Mouse (Mus musculus): ENCODE measurements around the gene Metap2. TPM values are rescaled to one million over a fixed set of nuclear protein-coding genes. Genes with fewer than 3 reads are reported as not detected.

Metap2 gene
- 100 to 1,000 TPM; 156 to 171 TPM for total RNA-seq (2021)
- polyA plus RNA-seq (2012; rRNA removed) = 24.1 and 36.3 TPM in 2 replicates
- long read RNA-seq, full-length matches to known transcripts = 181 of 206 reads
- long read RNA-seq, partial matches to known transcripts = 4 of 206 reads
- long read RNA-seq, other reads (novel, unspliced or antisense) = 21 of 206 reads

DNA sequence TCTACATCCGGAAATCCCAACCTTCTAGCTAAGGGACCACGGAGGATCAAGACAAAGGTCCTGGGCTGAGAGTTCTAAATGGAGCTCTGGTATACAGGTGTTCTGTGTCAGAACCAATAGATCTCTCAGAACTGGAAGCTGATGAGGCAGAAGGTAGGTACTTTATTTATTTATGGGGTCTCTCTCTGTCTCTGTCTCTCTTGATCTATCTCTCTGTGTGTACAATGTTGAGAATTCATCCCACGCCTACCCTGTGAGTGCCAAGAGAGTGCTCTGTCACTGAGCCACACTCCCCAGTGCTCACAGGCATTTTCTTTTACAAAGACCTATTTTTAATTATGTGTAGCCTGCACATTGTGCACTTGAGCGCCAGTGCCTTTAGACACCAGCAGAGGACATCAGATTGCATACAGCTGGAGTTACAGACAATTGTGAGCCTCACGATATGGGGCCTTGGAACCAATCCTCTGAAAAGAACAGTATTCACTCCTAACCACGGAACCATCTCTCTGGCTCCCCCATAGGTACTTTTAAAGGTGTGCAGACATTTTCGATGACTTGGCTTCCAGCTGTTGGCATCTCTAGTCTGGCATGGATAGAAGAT, at the start of gene Metap2:
TSS of gene Metap2 (minus strand) at position 51 of the 604 bp plus-strand sequence.
- DNase-seq = no peak

DNA sequence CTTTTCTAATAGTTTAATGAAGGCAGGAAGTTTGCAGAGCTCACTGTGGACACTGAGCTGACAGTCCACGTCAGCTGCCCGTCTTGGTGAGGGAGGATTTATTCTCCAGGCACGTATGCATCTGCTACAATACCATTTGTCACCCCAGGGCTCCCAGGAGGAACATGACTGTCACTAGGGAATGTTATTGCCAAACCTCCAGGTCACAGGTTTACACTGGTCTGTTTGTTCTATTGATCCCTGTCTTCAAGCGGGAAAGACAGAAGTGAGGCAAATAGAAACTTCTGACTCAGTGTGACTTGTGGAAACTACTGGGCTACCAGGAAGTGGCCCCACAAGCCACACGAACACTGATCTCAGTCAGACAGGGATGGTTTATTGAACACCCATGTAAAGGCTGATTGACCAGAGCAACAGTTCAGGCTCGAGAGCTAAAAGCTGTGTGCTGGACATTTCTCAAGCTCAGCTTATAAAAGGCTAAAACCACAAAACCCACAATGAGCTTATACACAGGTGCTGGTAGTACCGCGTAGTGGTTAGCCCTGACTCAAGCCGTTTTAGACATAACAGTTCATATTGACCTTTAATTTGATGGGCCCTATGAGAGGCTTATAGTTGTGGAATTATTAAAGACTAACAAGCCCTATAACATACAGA, 49.1 kb upstream of the Metap2 start:
- DNase-seq = no peak

DNA sequence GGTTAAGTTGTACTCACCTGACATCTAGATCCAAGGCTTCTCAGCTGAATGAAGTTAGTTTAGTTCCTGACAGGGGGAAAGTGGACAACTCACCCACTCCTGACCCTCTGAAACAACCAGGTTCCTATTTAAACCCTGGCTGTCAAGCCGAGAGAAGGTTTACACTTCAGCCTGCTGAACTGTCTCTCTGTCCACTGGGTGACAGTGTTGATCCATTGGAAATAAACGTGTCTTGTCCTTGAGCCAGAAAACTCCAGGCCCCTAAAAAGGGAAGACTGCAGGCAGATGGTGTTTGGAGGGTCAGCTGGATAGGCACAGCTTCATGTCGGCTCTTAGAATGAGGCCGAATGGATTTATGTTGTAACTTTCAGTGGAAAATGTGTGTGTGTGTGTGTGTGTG, 48.5 kb upstream of the Metap2 start:
- peak; percentile 48 for DNase-seq

DNA sequence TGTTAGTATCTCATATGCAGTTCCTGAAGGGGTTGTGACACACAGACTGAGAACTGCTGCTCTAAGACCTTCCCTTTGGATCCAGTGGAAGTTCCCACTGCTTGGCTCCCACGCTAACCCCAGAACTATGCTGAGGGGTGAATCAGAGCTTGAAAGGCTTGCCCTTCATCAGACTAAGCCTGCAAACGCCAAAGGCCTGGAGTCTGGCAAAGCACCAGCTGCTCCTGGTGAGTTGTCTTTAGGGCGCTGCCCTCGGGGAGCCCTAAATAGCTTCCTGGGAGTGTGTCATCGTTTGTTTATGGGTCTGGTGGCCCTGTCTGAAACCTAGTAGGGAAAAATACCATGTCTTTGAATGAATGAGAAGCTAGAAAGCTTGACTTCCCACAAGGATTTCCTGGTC, 47.3 kb upstream of the Metap2 start:
- DNase-seq = peak; percentile 91

DNA sequence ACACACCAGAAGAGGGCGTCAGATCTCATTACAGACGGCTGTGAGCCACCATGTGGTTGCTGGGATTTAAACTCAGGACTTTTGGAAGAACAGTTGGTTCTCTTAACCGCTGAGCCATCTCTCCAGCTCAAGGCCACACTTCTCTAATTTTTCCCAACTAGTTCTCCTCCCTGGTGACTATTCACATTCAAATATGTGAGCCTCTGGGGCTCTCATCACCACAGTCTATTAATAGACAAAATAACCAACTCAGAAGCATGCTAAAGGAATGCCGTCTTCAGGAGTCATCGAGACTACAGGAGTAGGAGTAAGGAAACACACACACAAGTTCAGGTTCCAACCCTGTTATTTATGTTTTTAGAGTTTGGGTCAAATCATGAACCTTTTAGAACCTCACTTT, 43.4 kb upstream of the Metap2 start:
- no peak for DNase-seq

DNA sequence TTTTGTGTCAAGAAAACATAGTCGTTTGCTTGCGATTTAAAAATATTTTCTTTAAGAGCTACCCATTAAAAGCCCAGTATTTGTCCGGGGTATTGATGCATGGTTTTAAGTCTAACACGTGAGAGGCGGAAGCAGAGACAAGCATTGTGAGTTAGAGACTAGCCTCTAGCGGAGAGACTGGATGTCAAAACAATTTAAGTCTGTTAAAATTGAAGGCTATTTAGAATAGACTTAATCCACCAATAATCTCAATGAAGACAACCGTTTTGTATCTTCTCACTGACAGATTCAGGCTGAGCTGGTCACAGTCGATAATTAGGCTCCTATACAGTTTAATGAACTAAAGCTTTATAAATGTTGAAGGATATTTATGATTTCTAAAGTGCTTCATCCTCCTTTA, 42.8 kb upstream of the Metap2 start:
- no peak for DNase-seq

DNA sequence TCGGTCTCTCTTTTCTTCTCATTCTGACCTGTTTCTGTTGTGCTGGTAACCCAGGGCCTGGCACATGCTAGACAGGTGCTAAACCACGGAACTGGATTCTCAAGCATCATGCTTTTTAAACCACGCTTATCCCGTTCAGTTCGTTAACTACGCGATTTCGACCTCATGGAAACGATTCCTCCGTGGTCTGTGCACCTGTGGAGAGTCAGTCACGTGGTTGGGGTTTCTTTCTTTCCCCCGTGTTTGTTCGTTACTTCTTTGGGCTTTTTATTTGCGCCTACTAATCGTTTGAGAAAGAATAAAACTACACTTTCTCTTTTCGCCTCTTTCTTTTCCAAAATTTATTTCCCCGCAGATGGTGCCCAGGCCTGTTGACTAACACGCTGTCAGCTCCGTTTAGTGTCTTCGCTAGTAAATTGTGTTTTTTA, 42.0 kb upstream of the Metap2 start:
- DNase-seq = no peak

DNA sequence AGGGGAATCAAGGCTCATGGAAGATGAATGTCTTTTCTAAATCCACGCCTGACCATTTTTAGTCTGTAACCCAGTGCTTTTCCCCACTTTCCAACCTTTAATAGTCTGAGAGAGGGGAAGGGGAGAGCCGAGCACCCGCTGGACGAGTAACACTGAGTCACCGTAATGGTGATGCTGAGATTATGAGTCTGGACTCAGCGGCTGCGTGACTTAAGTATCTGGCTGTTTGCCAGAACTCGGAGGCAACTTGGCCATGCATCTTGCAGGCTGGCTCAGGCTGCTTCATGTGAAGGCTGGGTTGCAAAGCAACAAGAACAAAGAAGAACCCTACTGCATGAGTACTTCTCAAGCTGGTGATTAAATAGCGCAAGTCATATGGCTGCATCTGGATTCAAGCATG, 37.1 kb upstream of the Metap2 start:
- peak; percentile 85 for DNase-seq

DNA sequence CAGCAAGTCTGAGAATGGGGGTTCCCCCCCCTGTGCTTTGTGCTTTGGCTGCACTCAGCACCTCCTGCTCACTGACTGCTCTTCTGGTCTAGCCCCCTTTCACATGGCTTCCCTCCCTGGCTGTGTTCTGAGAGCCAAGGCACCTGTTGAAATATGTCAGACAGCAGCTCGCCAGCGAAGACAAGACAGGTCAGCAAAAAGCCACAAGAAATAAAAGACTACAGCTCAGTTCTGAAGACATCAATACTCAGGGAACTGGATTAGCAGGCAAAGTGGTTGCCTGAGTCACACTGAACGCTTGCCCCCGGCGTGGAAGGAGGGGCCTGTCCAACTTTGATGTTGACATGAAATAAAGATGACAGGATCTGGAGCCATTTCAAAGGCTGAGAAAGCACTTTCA, 36.0 kb upstream of the Metap2 start:
- DNase-seq = peak; percentile 87

DNA sequence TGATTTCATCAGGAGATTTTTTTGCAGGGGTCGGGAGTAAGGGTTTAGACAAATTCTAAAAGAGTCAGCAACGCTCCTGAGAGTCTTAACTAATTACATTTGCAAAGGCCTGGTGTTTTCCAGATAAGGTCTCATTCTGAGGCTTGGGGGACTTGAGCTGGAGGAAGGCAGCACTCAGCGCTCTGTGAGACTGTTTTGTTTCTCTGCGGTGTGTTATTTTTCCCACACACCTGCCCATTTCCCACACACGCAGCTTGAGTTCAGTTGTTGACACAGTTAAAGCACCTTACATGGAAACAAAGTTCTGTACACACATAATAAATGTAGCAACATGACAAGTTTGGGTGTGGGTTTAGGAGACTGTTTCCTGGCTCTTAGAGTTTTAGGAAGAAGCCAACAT, 35.1 kb upstream of the Metap2 start:
- no peak for DNase-seq

DNA sequence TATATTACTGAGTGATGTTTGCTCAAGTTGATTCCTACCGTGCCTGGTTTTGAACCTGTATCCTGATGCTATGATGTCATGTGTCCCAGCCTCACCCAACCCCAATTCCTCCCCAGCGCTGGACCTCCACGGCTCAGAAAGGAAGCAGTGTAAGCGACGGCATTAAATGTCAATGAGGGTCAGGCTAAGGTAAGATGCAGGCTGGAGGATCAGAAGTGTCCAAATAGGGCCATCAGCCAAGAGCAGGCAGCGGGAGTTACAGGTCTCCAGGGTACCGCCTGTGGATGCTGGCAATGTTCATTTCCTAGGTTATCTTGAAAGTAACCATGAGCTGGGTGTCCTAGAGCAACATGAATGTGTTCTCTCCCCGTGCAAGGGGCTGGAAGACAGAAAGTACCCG, 34.5 kb upstream of the Metap2 start:
- DNase-seq = no peak

DNA sequence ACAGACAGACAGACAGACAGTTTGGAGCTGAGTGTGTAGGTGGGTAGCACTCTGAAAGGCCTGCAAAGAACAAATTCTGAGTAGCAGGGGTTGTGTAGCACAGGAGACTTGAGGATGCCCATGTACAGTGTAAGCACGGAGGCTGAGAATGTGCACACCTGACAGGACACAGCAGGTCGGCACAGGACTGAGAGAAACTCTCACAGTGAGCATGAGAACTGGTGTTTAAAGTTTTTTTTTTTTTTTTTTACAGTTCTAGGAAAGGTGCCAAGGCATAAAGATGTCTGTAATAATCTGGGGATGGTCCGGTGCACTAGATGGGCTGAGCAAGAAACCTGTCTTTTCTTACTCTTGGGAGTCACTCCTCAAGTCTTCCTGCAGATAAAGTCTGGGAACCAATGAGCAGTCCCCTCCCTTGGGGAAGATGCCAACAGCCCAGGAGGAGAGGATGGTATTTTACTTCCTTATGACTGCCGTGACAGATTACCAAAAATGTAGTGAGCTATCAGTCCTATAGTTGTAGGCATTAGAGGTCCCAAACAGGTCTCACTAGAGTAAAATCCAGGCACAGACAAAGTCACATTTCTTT, 33.4 kb upstream of the Metap2 start:
- no peak for DNase-seq

DNA sequence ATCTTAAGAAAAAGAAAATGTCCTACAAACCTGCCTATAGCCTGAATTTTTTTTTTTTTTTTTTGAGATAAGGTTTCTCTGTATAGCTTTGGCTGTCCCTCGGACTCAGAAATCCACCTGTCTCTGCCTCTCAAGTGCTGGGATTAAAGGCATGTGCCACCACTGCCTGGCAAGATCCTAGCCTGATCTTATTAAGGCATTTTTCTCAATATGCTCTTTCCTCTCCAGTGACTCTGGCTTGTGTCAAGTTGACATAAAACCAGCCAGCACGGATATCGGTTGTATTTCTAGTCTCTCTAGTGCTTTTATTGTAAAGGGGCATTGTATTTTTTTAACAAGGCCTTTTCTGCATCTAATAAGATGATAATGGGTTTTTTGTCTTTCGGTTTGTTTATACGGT, 27.8 kb upstream of the Metap2 start:
- DNase-seq = no peak

DNA sequence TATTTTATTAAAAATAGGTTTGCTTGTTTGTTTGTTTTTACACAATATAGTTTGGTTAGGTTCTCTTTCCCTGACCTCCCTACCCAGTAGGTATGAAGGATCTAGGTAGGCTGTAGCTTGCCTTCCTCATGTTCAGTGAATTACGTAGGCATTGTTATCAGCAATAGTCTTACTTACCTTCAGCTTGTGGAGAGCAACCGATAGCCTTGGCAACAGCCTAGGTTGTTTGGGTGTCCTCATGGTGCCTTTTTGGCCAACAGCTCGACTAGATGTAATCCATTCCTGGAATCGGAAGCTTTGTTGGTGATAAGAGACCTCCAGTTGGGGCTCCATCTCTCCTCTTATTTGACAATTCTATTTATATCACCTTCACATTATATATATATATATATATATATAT, 24.3 kb upstream of the Metap2 start:
- no peak for DNase-seq

DNA sequence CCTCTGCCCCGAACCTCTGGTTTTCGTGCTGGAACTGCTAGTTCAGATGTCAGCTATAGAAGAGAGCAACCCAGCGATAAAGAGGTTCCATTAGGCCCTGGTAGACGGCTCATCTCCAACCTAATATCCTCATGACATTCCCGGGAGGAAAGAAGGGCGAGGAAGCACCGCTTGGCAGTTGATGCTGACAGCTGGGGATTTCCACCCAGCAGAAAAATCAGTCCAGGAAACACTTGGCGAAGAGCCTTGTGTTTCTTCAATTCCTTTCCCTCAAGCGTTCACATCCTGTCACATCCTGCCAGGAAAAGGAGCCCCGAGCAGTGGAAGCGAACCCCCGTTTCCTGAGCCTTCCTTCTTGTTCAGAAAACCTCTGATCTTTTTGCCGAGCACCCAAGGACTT, 22.3 kb upstream of the Metap2 start:
- peak; percentile 37 for DNase-seq

DNA sequence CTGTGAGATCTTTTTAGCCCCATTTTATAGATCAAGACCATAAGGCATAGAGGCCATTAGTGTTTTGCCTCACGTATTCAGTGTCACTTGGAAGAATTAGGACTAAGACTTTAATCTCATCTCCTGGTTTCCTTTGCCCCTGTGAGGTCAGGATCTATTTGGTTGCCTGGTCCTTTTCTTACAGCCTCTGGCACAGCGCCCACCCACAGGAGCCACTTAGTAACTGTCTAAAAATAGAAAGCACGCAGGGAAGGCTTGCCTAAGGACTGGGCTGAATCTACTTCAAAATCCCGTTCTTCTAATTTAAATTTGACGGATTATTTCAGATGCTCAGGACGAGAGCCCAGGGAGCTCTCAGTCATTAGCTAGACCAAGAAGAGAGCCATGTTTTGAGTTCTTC, 21.8 kb upstream of the Metap2 start:
- DNase-seq = peak; percentile 56

DNA sequence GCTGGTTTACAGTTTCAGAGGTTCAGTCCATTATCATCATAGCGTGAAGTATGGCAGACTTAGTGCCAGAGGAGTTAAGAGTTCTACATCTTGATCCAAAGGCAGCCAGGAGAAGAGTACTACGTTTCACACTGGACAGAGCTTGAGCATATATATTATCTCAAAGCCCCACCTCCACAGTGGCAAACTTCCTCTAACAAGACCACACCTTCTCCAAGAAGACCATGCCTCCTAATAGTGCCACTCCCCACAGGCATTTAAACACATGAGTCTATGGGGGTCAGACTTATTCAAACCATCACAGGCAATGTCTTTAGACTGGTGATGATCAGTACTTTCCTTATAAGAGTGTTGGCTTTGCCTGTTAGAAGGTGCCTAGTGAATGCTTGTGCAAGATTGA, 21.2 kb upstream of the Metap2 start:
- no peak for DNase-seq

DNA sequence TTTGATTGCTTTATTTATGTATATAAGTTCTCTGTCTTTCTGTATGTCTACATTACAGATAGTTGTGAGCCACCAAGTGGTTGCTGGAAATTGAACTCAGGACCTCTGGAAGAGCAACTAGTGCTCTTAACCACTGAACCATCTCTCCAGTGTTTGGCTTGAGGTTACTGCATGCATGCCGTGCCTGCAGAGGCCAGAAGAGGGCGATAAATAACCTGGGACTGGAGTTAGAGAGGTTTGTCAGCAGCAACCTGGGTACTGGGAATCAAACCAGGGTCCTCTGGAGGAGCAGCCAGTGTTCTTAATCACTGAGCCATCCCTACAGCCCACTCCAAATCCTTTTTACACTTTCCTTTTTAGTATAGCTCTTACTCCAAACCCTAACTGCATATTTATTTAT, 19.9 kb upstream of the Metap2 start:
- no peak for DNase-seq

DNA sequence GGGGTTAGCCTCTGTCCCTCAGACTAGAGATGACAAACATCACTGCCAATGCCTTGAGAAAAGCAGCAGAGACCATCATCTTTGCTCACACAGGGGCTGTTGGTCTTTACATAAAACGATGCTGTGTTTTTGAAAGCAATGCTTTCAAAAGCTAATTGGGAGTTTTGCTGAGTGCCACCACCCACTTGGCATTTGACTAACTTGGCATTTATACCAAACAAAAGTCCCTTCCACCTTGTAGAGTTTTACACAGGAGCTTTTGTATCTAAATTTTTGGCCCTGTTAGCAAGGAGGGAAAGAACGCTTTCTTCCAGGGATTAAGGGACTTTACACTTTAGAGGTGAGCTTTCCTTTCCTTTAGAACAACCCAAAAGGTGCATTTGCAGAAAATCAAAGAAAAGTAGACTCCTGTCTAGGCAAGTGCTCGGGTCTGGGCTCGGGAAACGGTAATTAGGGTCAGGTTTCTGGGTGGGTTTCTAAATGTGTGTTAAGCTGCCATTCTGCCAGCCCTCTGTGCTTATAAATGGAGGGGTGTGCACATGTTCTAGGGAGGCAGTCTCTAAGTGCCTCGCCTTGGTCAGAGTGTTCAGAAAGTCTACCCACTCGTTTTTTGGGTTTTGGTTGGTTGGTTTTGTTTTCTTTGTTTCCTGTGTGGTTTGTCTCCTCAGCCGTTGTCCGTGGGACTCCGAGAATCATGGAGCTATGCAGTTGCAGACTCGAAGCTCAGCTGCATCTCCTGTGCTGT, 18.8 kb upstream of the Metap2 start:
- DNase-seq = no peak

DNA sequence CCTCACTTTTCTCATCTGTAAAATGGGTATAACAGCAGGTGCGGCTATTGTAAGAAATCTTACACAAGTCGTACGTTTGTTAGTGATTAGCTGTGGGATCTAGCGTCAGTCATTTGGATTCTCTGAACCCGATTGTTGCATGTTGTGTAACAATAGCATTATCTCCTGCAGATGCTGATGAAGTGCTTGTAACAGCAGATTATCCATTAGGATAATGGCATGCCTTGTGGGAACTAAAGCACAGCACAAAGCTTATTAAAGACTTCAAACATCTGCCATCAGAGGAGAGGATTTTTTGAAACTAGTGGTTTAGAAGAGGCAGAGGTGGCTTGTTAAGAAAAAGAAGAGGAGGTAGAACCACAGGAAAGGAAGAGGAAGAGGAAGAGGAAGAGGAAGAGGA, 16.6 kb upstream of the Metap2 start:
- DNase-seq = no peak

DNA sequence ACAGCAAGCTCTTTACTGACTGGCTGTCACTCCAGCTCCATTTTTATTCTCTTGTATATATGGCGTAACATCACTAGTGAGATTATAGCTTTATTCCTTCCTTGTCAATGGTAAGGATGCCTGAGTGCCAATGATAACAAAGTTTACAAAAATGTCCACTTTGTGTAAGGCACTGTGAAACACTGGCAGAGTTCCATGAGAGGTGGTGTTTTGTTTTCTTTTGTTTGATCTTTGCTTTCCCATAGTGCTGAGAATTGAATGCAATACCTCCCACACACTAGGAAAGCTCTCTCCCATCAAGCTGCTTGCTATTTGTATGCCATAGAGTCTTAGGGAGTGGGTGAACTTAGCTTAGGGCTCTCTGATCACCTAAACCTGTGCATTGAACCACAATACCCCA, 16.0 kb upstream of the Metap2 start:
- no peak for DNase-seq

DNA sequence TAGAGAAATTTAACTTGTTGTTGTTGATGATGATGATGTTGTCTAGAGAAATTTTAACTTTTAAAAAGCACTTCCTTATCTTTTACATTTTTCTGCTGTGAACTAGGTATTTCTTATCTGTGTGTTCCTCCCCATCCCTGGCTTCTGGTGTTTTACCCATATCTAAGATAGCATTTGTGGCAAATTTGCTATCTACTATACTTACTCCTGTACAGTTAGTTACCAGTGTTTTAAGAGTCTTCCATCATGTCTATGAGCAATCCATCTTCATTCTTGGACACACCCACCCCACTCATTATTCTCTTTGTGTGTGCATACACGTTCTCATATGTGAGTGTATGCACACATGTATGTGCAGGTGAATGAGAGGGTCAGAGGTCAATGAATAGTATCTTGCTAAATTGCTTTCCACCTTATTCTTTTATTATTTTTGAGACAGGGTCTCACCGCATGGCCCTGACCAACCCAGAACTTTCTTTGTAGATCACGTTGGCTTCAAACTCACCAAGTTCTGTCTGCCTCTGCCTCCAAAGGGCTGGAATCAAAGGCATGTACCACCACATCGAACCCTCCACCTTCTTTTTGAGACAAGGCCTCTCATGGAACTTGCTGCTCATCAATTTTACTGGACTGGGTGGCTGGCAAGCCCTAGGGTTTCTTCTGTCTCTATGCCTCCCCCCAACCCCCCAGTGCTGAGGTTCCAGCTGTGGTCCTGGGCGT, 15.4 kb upstream of the Metap2 start:
- DNase-seq = no peak

Measured in adrenal gland, adult 2 months (tissue).